ENCODE assay signal across 20 mouse cellular contexts in genomic region chr3:107831875-107832554, GRCm38 (mm10). TPM values are rescaled to one million over a fixed set of nuclear protein-coding genes. Genes with fewer than 3 reads are reported as not detected.
A peak's percentile ranks its signal among the peaks of the same experiment; 100 is the strongest.
DNase-seq lines count a peak whose midpoint lies in the region; ATAC-seq lines count a peak whose summit lies in the region.
"Had no signal": no experiment of that assay in that cellular context is flagged by ENCODE, and none has a peak within 500 bp of the region (broad histone marks: within the 10 kb centered on the region; RNA-seq: fewer than 3 reads in every experiment).

No protein-coding gene starts in this region.

- DNase-seq in gastrocnemius, adult 18-20 months (ENCODE audit: low spot score), result peak; percentile 55
- no peak for DNase-seq in gastrocnemius, postnatal 4 days (ENCODE audit: low spot score in 2 of 2)
- no peak for DNase-seq in kidney, postnatal 14 days
- peak; percentile 40 for DNase-seq in NIH3T3 (ENCODE audit: low read depth)
- no peak for DNase-seq in right cerebral cortex, adult 2 months (ENCODE audit: low spot score in 2 of 2)
- DNase-seq in adrenal gland, postnatal 10 days, result no peak
- DNase-seq: cerebellum, adult 18-20 months; kidney, postnatal 10 days; right cerebral cortex, adult 18-20 months; thymus, adult 2 months had no signal

- no peak overlapping the region for H3K9ac ChIP-seq in kidney, embryonic 16.5 days (replicated peaks; ENCODE audit: low read length)
- H3K9ac ChIP-seq: liver, embryonic 14.5 days; neural tube, embryonic 12.5 days had no signal

- ATAC-seq in kidney, embryonic 16.5 days (ENCODE audit: low FRiP score, low TSS enrichment), result 0 out of 2 replicates have a peak, but pooled peaks have one; percentile 12
- ATAC-seq in megakaryocyte-erythroid progenitor cell, adult 5-6 weeks (replicated peaks; ENCODE audit: low FRiP score, low TSS enrichment, poor library complexity, severe bottlenecking), result peak; percentile 48
- ATAC-seq: CD4-positive, CD25-positive, alpha-beta regulatory T cell, adult 4 months; intestine, embryonic 16.5 days had no signal

- H3K27me3 ChIP-seq in kidney, embryonic 16.5 days (ENCODE audit: insufficient read depth, low read length), result no peaks in the 10 kb centered on the region
- H3K27me3 ChIP-seq: neural tube, embryonic 12.5 days had no signal

- no peak overlapping the region for H3K27ac ChIP-seq in kidney, embryonic 16.5 days (ENCODE audit: low read length)
- H3K27ac ChIP-seq: liver, embryonic 14.5 days; neural tube, embryonic 12.5 days had no signal

- 0 out of 2 replicates have a peak, but pooled peaks cover 8% of the 10 kb centered on the region for H3K4me1 ChIP-seq in kidney, embryonic 16.5 days (ENCODE audit: insufficient read depth, low read length)

- WGBS in kidney, embryonic 16.5 days, result 62% methylated on average over 10 of the region's 10 CpGs

- no peaks in the 10 kb centered on the region for H3K9me3 ChIP-seq in kidney, embryonic 16.5 days (ENCODE audit: low read length)
- H3K9me3 ChIP-seq: neural tube, embryonic 12.5 days had no signal

- no peak overlapping the region for H3K4me2 ChIP-seq in kidney, embryonic 16.5 days (replicated peaks; ENCODE audit: low read depth, low read length)
- H3K4me2 ChIP-seq: neural tube, embryonic 12.5 days had no signal

- H3K4me3 ChIP-seq in kidney, embryonic 16.5 days (ENCODE audit: low read length), result no peak overlapping the region
- H3K4me3 ChIP-seq: neural tube, embryonic 12.5 days had no signal

- H3K36me3 ChIP-seq in kidney, embryonic 16.5 days (ENCODE audit: insufficient read depth, low read length), result no peaks in the 10 kb centered on the region
- H3K36me3 ChIP-seq: neural tube, embryonic 12.5 days had no signal

RNA-seq across cellular contexts. Expression of gene Eps8l3, which starts 45.0 kb away (rescaled TPM):
- total RNA-seq in gastrocnemius, adult 18-20 months (2021), result not detected
- not detected for total RNA-seq in gastrocnemius, postnatal 4 days (2021)
- polyA plus RNA-seq in kidney, embryonic 16.5 days (2015; fragmentation: Nextera tagmentation; extraction: Ambion mirVana), result not detected in 2 replicates
- not detected in 2 replicates for total RNA-seq in megakaryocyte-erythroid progenitor cell, adult 5-6 weeks (2014; fragmentation: Nextera tagmentation)
- not detected in 2 replicates for total RNA-seq in megakaryocyte-erythroid progenitor cell, adult 5-6 weeks (2017)
- not detected for total RNA-seq in adrenal gland, postnatal 10 days (2021)
- total RNA-seq: heart, postnatal 10 days; layer of hippocampus, postnatal 10 days; left cerebral cortex, postnatal 36 days; midbrain, postnatal 0 days had no signal
- polyA plus RNA-seq: CD4-positive, CD25-positive, alpha-beta regulatory T cell, adult 4 months; midbrain, postnatal 0 days; neural tube, embryonic 12.5 days had no signal

Comparison
In these comparisons a context has a peak if more than half of its experiments do, and no peak if none do; other contexts are left out.
1. DNase-seq: peak in gastrocnemius, adult 18-20 months (single experiment) and NIH3T3 (single experiment); none in gastrocnemius, postnatal 4 days (0 of 2), kidney, postnatal 14 days (single experiment), right cerebral cortex, adult 2 months (0 of 2) and adrenal gland, postnatal 10 days (single experiment).